Mouse (Mus musculus) liver, postnatal 0 days (tissue): ENCODE data around the gene Dmrta2. TPM values are rescaled to one million over a fixed set of nuclear protein-coding genes. Genes with fewer than 3 reads are reported as not detected.

ENCODE experiments used
- ATAC-seq: fragments of 200-750 bp; cut with Nextera tagmentation; 2 replicates; pipeline ENCODE4 v1.8.0; 2017; ENCODE audit warnings: mild to moderate bottlenecking, moderate library complexity
- DNase-seq: peaks from one replicate; pipeline ENCODE4 v3.0.0-alpha.2; 2016
- H3K27ac ChIP-seq: fragments of 300-500 bp; sonication (generic); 2 replicates; pipeline ENCODE4 v1.5.1; 2014; ENCODE audit warnings: antibody characterized with exemption, moderate library complexity, mild to moderate bottlenecking, low read depth
- H3K27me3 ChIP-seq: fragments of 300-500 bp; sonication (generic); 2 replicates; pipeline ENCODE4 v1.6.1; 2014; ENCODE audit warnings: low read length, control low read depth, mixed read lengths; ENCODE audit not compliant: insufficient read depth
- H3K36me3 ChIP-seq: fragments of 300-500 bp; sonication (generic); replicated peaks from 2 replicates; pipeline ENCODE4 v1.6.1; 2014; ENCODE audit warnings: mild to moderate bottlenecking, control low read depth, low read length, moderate library complexity, mixed read lengths; ENCODE audit not compliant: insufficient read depth
- H3K4me1 ChIP-seq: fragments of 300-500 bp; sonication (generic); 2 replicates; pipeline ENCODE4 v1.6.1; 2014; ENCODE audit warnings: antibody characterized with exemption, mild to moderate bottlenecking, control low read depth; ENCODE audit not compliant: insufficient read depth
- H3K4me2 ChIP-seq: fragments of 300-500 bp; sonication (generic); 2 replicates; pipeline ENCODE4 v1.6.1; 2014; ENCODE audit warnings: low read depth, mild to moderate bottlenecking, low read length, moderate library complexity, mixed read lengths
- H3K4me3 ChIP-seq: fragments of 300-500 bp; sonication (generic); 2 replicates; pipeline ENCODE4 v1.5.1; 2014; ENCODE audit warnings: low read depth, low read length
- H3K9ac ChIP-seq: fragments of 300-500 bp; sonication (generic); replicated peaks from 2 replicates; pipeline ENCODE4 v1.6.1; 2014; ENCODE audit warnings: mild to moderate bottlenecking, moderate library complexity
- H3K9me3 ChIP-seq: fragments of 300-500 bp; sonication (generic); 2 replicates; pipeline ENCODE4 v1.6.1; 2016; ENCODE audit warnings: mild to moderate bottlenecking, control low read depth, low read length, mixed read lengths
- CTCF ChIP-seq: sonication (generic); IDR thresholded peaks from 2 replicates; pipeline ENCODE4 v1.5.1; 2016; ENCODE audit warnings: antibody characterized with exemption, low read depth
- EP300 ChIP-seq: IDR thresholded peaks from 2 replicates; pipeline ENCODE4 v1.6.1; 2016; ENCODE audit warnings: antibody characterized with exemption, low read depth, mild to moderate bottlenecking
- WGBS: fragments of 180-500 bp; shearing (Covaris S2); extraction: QIAGEN DNeasy Blood & Tissue Kit; methylation state at CpG from one replicate; pipeline ENCODE4 v1.1.7; 2014; ENCODE audit not compliant: insufficient replicate concordance; 5-methylcytosine and 5-hydroxymethylcytosine counted together
- polyA plus RNA-seq: library from polyadenylated mRNA; unstranded; fragments of >200 nt; fragmentation: Nextera tagmentation; extraction: Ambion mirVana; gene quantifications from 2 replicates; pipeline ENCODE4 v1.2.1, GENCODE M21; 2015

Gene Dmrta2
- polyA plus RNA-seq, result not detected in 2 replicates

DNA sequence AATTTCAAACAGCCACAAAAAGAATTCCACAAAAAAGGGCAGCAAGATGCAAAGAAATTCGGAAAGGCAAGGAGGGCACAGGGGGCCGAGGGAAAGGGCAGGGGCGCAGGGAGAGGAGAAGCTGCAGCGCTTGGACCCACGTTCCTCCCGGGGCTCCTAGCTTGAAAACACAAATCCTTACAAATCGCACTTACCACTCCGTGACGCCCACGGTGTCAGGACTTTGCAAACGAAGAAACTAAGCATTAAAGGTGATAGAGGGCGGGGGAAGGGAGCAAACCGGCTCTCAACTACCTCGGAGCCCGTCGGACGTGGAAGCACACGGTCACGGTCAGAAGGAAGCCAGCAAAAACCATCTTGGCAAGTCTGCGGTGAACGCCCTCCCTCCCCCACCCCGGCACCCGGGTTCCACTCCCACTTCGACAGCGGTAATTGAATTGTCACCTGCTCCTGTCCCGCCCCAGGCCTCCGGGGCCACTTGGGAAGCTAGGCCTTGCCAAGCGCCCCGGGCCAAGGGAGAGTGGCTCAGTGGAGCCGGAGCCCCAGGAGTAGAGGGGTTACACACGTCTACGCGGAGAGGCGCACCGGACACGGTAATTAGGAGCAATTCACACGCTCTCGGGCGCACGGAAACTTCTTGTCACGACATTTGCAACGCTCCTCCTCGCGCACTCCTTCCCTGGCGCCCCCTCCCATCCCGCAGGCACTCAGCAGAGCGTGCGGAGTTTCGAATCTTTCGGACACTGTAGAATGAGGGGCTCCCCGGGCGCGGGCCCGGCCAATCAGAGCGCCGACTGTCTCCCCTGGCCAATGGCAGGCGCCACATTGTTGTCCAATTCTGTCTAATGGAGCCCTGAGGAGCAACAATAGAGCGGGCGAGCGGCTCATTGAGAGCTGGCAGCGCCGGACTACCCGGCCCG, at the start of gene Dmrta2:
Dmrta2 (plus strand) TSS at position 906 of the 920 bp plus-strand sequence.
- H3K4me1 ChIP-seq, result peaks cover 11% of the 10 kb centered on the region
- TF ChIP-seq EP300, result no peak
- TF ChIP-seq CTCF, result no peak
- WGBS, result 2% methylated on average over 58 of the region's 64 CpGs
- H3K36me3 ChIP-seq, result no peaks in the 10 kb centered on the region
- H3K4me3 ChIP-seq, result peak within 1 kb of the TSS; percentile 23
- ATAC-seq (no peak), DNase-seq (no peak)
- no peak within 1 kb of the TSS for H3K27ac ChIP-seq
- H3K9ac ChIP-seq, result no peak within 1 kb of the TSS
- peaks cover 99% of the 10 kb centered on the region for H3K27me3 ChIP-seq
- H3K4me2 ChIP-seq, result peak within 1 kb of the TSS; percentile 53
- no peaks in the 10 kb centered on the region for H3K9me3 ChIP-seq

DNA sequence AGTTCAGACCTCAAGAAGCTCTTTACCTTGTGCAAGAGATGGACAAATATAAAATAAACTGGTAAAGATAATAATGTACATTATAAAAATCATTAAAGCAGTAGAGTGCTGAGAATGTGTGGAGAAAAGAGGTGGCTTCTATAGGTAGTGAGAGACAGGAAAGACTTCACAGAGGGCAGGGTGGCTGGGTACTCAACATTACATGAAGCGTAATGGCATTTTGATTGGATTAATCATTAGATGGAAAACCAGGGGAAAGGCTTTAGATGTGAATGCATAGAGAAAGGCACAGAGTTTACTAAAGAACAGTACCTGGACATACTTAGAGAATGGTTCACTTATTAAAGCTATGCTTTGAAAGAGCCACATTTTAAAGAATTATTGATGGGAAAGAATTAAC, 48.8 kb upstream of the Dmrta2 start:
- Histone ChIP-seq H3K4me3 (no peak overlapping the region), H3K27me3 (no peaks in the 10 kb centered on the region), H3K27ac (no peak overlapping the region), H3K9ac (no peak overlapping the region), H3K9me3 (no peaks in the 10 kb centered on the region), H3K4me2 (no peak overlapping the region), H3K36me3 (peaks cover 6% of the 10 kb centered on the region; the same call in 1 of the 2 replicates), H3K4me1 (no peaks in the 10 kb centered on the region)
- DNase-seq (no peak), ATAC-seq (no peak)
- TF ChIP-seq CTCF, result no peak
- no peak for TF ChIP-seq EP300
- whole genome bisulfite sequencing, result 94% methylated on average over 1 of the region's 1 CpGs

DNA sequence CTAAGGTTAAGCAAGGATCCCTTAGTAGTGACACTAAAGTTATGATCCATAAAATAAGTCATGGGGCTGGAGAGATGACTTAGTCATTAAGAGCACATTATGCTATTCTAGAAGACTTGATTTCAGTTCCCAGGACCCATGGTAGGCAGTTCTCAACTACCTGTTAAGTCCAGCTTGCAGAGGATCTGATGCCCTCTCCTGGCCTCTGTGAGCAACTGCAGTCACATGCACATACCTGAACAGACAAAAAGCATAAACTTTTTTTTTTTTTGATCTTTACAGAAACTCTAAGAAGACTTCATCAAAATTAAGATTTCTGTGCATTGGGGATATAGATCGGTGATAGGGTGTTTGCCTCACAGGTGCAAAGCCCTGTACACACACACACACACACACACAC, 47.4 kb upstream of the Dmrta2 start:
- Histone ChIP-seq H3K36me3 (peaks cover 6% of the 10 kb centered on the region; the same call in 1 of the 2 replicates), H3K27ac (no peak overlapping the region), H3K4me2 (no peak overlapping the region), H3K4me1 (no peaks in the 10 kb centered on the region), H3K9ac (no peak overlapping the region), H3K27me3 (no peaks in the 10 kb centered on the region), H3K9me3 (no peaks in the 10 kb centered on the region), H3K4me3 (no peak overlapping the region)
- 91% methylated on average over 1 of the region's 1 CpGs for WGBS
- TF ChIP-seq CTCF, result peak; percentile 44
- TF ChIP-seq EP300, result no peak
- no peak for DNase-seq
- no peak for ATAC-seq

DNA sequence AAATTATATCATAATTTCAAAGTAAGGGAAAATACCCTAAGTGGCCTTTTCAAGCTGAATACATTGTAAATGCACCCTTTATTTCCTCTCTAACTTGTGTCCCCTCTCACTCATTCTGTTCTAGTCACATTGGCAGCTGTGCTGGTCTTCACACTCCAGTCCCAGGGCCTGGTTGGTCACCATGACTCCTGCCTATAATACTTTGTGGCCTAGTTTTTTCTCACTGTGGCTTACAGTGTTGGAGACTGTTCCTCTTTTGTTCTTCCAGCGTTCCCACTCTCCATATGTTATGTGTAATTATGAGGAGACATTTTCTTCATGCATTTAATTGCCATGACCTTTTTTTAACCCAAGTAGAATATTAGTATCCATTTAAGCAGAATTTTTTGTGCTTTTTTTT, 46.9 kb upstream of the Dmrta2 start:
- TF ChIP-seq EP300 (no peak), CTCF (no peak)
- 84% methylated on average over 1 of the region's 1 CpGs for WGBS
- ATAC-seq, result no peak

DNA sequence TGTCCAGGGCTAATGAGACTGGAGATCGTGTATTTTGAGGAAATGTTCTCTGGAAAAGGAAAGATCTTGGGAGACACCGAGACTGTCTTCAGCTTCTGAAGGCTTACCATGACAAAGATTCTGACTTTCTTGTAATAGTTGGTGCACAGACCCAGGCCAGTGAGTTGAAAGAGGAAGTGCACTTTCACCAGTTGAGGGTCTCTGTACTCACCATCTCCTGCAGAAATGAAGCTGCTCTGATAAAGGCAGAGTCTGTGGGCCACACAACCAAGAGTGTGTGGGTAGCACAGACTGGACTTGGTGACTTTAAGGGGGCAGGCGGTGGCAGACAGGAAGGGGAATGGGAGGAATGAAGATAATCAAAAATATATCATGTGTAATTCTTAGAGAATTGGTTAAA, 41.3 kb upstream of the Dmrta2 start:
- DNase-seq (no peak), ATAC-seq (no peak)
- 74% methylated on average over 3 of the region's 3 CpGs for WGBS

More for the DNA sequence above, 46.9 kb upstream of the Dmrta2 start:
- no peak overlapping the region for H3K27ac ChIP-seq
- no peak for DNase-seq
- no peak overlapping the region for H3K4me2 ChIP-seq
- no peaks in the 10 kb centered on the region for H3K9me3 ChIP-seq
- no peaks in the 10 kb centered on the region for H3K4me1 ChIP-seq
- H3K4me3 ChIP-seq, result no peak overlapping the region
- no peak overlapping the region for H3K9ac ChIP-seq
- H3K27me3 ChIP-seq, result no peaks in the 10 kb centered on the region
- H3K36me3 ChIP-seq, result peaks cover 6% of the 10 kb centered on the region; the same call in 1 of the 2 replicates

DNA sequence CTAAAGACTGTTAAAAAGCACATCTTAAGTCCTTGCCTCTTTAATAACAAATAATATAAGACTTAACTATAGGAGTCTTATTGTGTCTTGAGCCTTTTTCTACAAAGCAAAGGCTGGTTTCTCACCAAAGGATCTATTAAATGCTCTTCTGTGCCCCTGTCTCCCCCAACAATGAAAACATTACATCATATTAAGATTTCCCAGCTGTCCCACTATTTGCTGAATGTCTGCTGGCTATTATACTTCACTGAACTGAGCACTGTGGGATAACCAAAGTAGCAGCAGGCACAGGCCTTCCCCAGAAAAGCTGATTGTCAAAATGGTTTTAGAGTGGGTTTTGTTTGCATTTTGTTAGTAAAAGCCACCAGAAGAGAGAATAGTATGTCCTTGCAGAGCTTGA, 38.6 kb upstream of the Dmrta2 start:
- TF ChIP-seq EP300 (no peak), CTCF (no peak)
- no peak overlapping the region for H3K9ac ChIP-seq

More for the DNA sequence above, 41.3 kb upstream of the Dmrta2 start:
- Histone ChIP-seq H3K27me3 (no peaks in the 10 kb centered on the region), H3K4me1 (no peaks in the 10 kb centered on the region), H3K4me2 (no peak overlapping the region), H3K4me3 (no peak overlapping the region), H3K9me3 (no peaks in the 10 kb centered on the region), H3K9ac (no peak overlapping the region), H3K36me3 (peaks cover 7% of the 10 kb centered on the region; the same call in 1 of the 2 replicates), H3K27ac (no peak overlapping the region)
- TF ChIP-seq CTCF, result no peak
- no peak for TF ChIP-seq EP300

More for the DNA sequence above, 38.6 kb upstream of the Dmrta2 start:
- ATAC-seq (no peak), DNase-seq (no peak)
- Histone ChIP-seq H3K9me3 (no peaks in the 10 kb centered on the region), H3K27me3 (no peaks in the 10 kb centered on the region), H3K4me3 (no peak overlapping the region), H3K4me2 (no peak overlapping the region), H3K4me1 (no peaks in the 10 kb centered on the region), H3K36me3 (peaks cover 7% of the 10 kb centered on the region; the same call in 1 of the 2 replicates), H3K27ac (no peak overlapping the region)
